Mouse (Mus musculus): ENCODE data around the gene Cebpz. TPM values are rescaled to one million over a fixed set of nuclear protein-coding genes. Genes with fewer than 3 reads are reported as not detected.

Cebpz gene
- total and polyA plus RNA-seq, 3 experiments: 45.9 to 97.9 (median 83.5) TPM

- H3K4me3 ChIP-seq (ENCODE audit: low read depth, low read length): peak within 1 kb of the TSS; percentile 77
- ATAC-seq (ENCODE audit: extremely low read depth, insufficient number of reproducible peaks, low FRiP score, poor library complexity, severe bottlenecking) (peak; percentile 98), DNase-seq (ENCODE audit: low spot score) (peak; percentile 87)
- peaks cover 17% of the 10 kb centered on the region for H3K4me1 ChIP-seq (ENCODE audit: insufficient read depth, low read depth, low read length)
- H3K27me3 ChIP-seq (ENCODE audit: insufficient read depth, low read length): no peaks in the 10 kb centered on the region
- 0 out of 2 replicates have a peak, but pooled peaks cover 2% of the 10 kb centered on the region for H3K9me3 ChIP-seq (replicated peaks)
- H3K36me3 ChIP-seq (replicated peaks): peaks cover 32% of the 10 kb centered on the region
- no peak for TF ChIP-seq CTCF (IDR thresholded peaks at IDR 0.05; ENCODE audit: low read depth, low read length)
- no peak for TF ChIP-seq GATA1 (IDR thresholded peaks at IDR 0.05; ENCODE audit: borderline replicate concordance, low read length)
- TF ChIP-seq TAL1 (conservative IDR thresholded peaks at IDR 0.05; ENCODE audit: low read depth, low read length): no peak
- no peak for TF ChIP-seq POLR2AphosphoS5 (IDR thresholded peaks at IDR 0.05; ENCODE audit: insufficient replicate concordance, low read depth, low read length)
- no peak for TF ChIP-seq GATA2 (IDR thresholded peaks at IDR 0.05; ENCODE audit: borderline replicate concordance, low read depth, low read length)
These were observed 54.3 kb downstream of the Cebpz start, which contains the start of gene Eif2ak2 for GRCm38 (mm10) chr17:78882401-78883112. Gene Eif2ak2 (minus strand): TSS chr17:78882573.

GRCm38 (mm10) chr17:78881878-78882304 lies 55.0 kb downstream of the Cebpz start:
- Histone ChIP-seq H3K36me3 (replicated peaks) (peaks cover 37% of the 10 kb centered on the region), H3K27me3 (ENCODE audit: insufficient read depth, low read length) (no peaks in the 10 kb centered on the region), H3K4me1 (ENCODE audit: insufficient read depth, low read depth, low read length) (peaks cover 17% of the 10 kb centered on the region), H3K9me3 (replicated peaks) (0 out of 2 replicates have a peak, but pooled peaks cover 2% of the 10 kb centered on the region), H3K4me3 (ENCODE audit: low read depth, low read length) (peak overlapping the region; percentile 77)
- peak; percentile 29 for DNase-seq (ENCODE audit: low spot score)
- peak; percentile 19; the same call in 1 of the 2 replicates for ATAC-seq (ENCODE audit: extremely low read depth, insufficient number of reproducible peaks, low FRiP score, poor library complexity, severe bottlenecking)
- TF ChIP-seq GATA2 (IDR thresholded peaks at IDR 0.05; ENCODE audit: borderline replicate concordance, low read depth, low read length) (no peak), CTCF (IDR thresholded peaks at IDR 0.05; ENCODE audit: low read depth, low read length) (no peak), GATA1 (IDR thresholded peaks at IDR 0.05; ENCODE audit: borderline replicate concordance, low read length) (no peak), TAL1 (conservative IDR thresholded peaks at IDR 0.05; ENCODE audit: low read depth, low read length) (no peak), POLR2AphosphoS5 (IDR thresholded peaks at IDR 0.05; ENCODE audit: insufficient replicate concordance, low read depth, low read length) (no peak)

GRCm38 (mm10) chr17:78873886-78874285 lies 63.0 kb downstream of the Cebpz start:
- ATAC-seq (ENCODE audit: extremely low read depth, insufficient number of reproducible peaks, low FRiP score, poor library complexity, severe bottlenecking) (no peak), DNase-seq (ENCODE audit: low spot score) (no peak)
- peaks cover 83% of the 10 kb centered on the region for H3K36me3 ChIP-seq (replicated peaks)
- no peaks in the 10 kb centered on the region for H3K9me3 ChIP-seq (replicated peaks)
- TF ChIP-seq CTCF (IDR thresholded peaks at IDR 0.05; ENCODE audit: low read depth, low read length): no peak
- no peak for TF ChIP-seq POLR2AphosphoS5 (IDR thresholded peaks at IDR 0.05; ENCODE audit: insufficient replicate concordance, low read depth, low read length)
- no peak for TF ChIP-seq TAL1 (conservative IDR thresholded peaks at IDR 0.05; ENCODE audit: low read depth, low read length)
- no peak for TF ChIP-seq GATA1 (IDR thresholded peaks at IDR 0.05; ENCODE audit: borderline replicate concordance, low read length)
- TF ChIP-seq GATA2 (IDR thresholded peaks at IDR 0.05; ENCODE audit: borderline replicate concordance, low read depth, low read length): no peak
- H3K4me3 ChIP-seq (ENCODE audit: low read depth, low read length): no peak overlapping the region
- no peaks in the 10 kb centered on the region for H3K27me3 ChIP-seq (ENCODE audit: insufficient read depth, low read length)
- H3K4me1 ChIP-seq (ENCODE audit: insufficient read depth, low read depth, low read length): peaks cover 4% of the 10 kb centered on the region; the same call in 1 of the 2 replicates

Other genes starting within 250 kb of the Cebpz start
- gene Strn, start 199.9 kb downstream of the Cebpz start, total RNA-seq (2014; fragmentation: Nextera tagmentation): 27.5 and 29.2 TPM in 2 replicates
- gene Strn, start 199.9 kb downstream of the Cebpz start, total RNA-seq (2017): 39.7 and 52.6 TPM in 2 replicates
- 2.9 TPM in 2 replicates for gene Strn, start 199.9 kb downstream of the Cebpz start, polyA plus RNA-seq (2012)
- gene Heatr5b, start 101.7 kb downstream of the Cebpz start, total RNA-seq (2014; fragmentation: Nextera tagmentation): 36.9 and 50.7 TPM in 2 replicates
- 25.1 and 27.2 TPM in 2 replicates for gene Heatr5b, start 101.7 kb downstream of the Cebpz start, total RNA-seq (2017)
- gene Heatr5b, start 101.7 kb downstream of the Cebpz start, polyA plus RNA-seq (2012): 1.8 and 2.9 TPM in 2 replicates
- gene Gpatch11, start 101.5 kb downstream of the Cebpz start, total RNA-seq (2014; fragmentation: Nextera tagmentation): 21.1 and 39.9 TPM in 2 replicates
- 26.8 and 35.2 TPM in 2 replicates for gene Gpatch11, start 101.5 kb downstream of the Cebpz start, total RNA-seq (2017)
- gene Gpatch11, start 101.5 kb downstream of the Cebpz start, polyA plus RNA-seq (2012): 1.5 and 4.4 TPM in 2 replicates
- gene Eif2ak2, start 54.5 kb downstream of the Cebpz start, total RNA-seq (2014; fragmentation: Nextera tagmentation): 40.1 and 40.3 TPM in 2 replicates
- 51.8 and 59.9 TPM in 2 replicates for gene Eif2ak2, start 54.5 kb downstream of the Cebpz start, total RNA-seq (2017)
- 15.9 and 17.5 TPM in 2 replicates for gene Eif2ak2, start 54.5 kb downstream of the Cebpz start, polyA plus RNA-seq (2012)
- not detected in 2 replicates for gene Sult6b1, start 30.1 kb downstream of the Cebpz start, total RNA-seq (2014; fragmentation: Nextera tagmentation)
- 0.33 and 0.58 TPM in 2 replicates for gene Sult6b1, start 30.1 kb downstream of the Cebpz start, total RNA-seq (2017)
- not detected in 2 replicates for gene Sult6b1, start 30.1 kb downstream of the Cebpz start, polyA plus RNA-seq (2012)
- gene Cebpzos, start 20.6 kb downstream of the Cebpz start, total RNA-seq (2014; fragmentation: Nextera tagmentation): 17.1 and 20.5 TPM in 2 replicates
- 61.6 and 76.5 TPM in 2 replicates for gene Cebpzos, start 20.6 kb downstream of the Cebpz start, total RNA-seq (2017)
- gene Cebpzos, start 20.6 kb downstream of the Cebpz start, polyA plus RNA-seq (2012): 4.1 and 4.5 TPM in 2 replicates
- 24.4 and 40.0 TPM in 2 replicates for gene Ndufaf7, start 70 bp upstream of the Cebpz start, total RNA-seq (2014; fragmentation: Nextera tagmentation)
- 46.4 and 49.4 TPM in 2 replicates for gene Ndufaf7, start 70 bp upstream of the Cebpz start, total RNA-seq (2017)
- 1.3 and 4.0 TPM in 2 replicates for gene Ndufaf7, start 70 bp upstream of the Cebpz start, polyA plus RNA-seq (2012)
- gene Prkd3, start 83.8 kb upstream of the Cebpz start, total RNA-seq (2014; fragmentation: Nextera tagmentation): 0.15 TPM in 1 of 2 replicates, not detected in the other
- 0.12 and 0.16 TPM in 2 replicates for gene Prkd3, start 83.8 kb upstream of the Cebpz start, total RNA-seq (2017)
- gene Prkd3, start 83.8 kb upstream of the Cebpz start, polyA plus RNA-seq (2012): not detected in 2 replicates
- not detected in 2 replicates for gene Qpct, start 114.8 kb upstream of the Cebpz start, total RNA-seq (2014; fragmentation: Nextera tagmentation)
- gene Qpct, start 114.8 kb upstream of the Cebpz start, total RNA-seq (2017): 0.06 and 0.16 TPM in 2 replicates
- not detected in 2 replicates for gene Qpct, start 114.8 kb upstream of the Cebpz start, polyA plus RNA-seq (2012)